Mouse (Mus musculus) MEL (cell line): ENCODE data around the gene Lrrc73. TPM values are rescaled to one million over a fixed set of nuclear protein-coding genes. Genes with fewer than 3 reads are reported as not detected.

Experiments used
- DNase-seq: peaks from one replicate; pipeline ENCODE4 v3.0.0; 2011; ENCODE audit warnings: low read depth, low spot score
- H3K27ac ChIP-seq: 2 replicates; pipeline ENCODE4 v1.5.1; 2012; ENCODE audit warnings: low read depth, mild to moderate bottlenecking, control low read depth, low read length, moderate library complexity; ENCODE audit not compliant: control insufficient read depth
- H3K27me3 ChIP-seq, 2 experiments: fragments of 150-350 bp in 1 of 2; sonication (generic) in 1 of 2; 2 replicates each; pipeline ENCODE4 v1.6.1; 2012; ENCODE audit warnings: low read length in 2 of 2, mild to moderate bottlenecking in 2 of 2, improper control_type of control experiment in 1 of 2, moderate library complexity in 1 of 2; ENCODE audit not compliant: insufficient read depth in 2 of 2, control insufficient read depth in 1 of 2
- H3K36me3 ChIP-seq, 2 experiments: 2 replicates each; pipeline ENCODE4 v1.6.1; 2012 to 2014; ENCODE audit warnings: low read length in 2 of 2, improper control_type of control experiment in 1 of 2, inconsistent platforms in 1 of 2, mild to moderate bottlenecking in 1 of 2; ENCODE audit not compliant: insufficient read depth in 2 of 2, control insufficient read depth in 1 of 2
- H3K4me1 ChIP-seq, 2 experiments: fragments of 150-350 bp in 1 of 2; sonication (generic) in 1 of 2; 2 replicates each; pipeline ENCODE4 v1.6.1; 2012; ENCODE audit warnings: low read length in 2 of 2, improper control_type of control experiment in 1 of 2, mild to moderate bottlenecking in 1 of 2; ENCODE audit not compliant: insufficient read depth in 2 of 2, control insufficient read depth in 1 of 2
- H3K4me3 ChIP-seq, 2 experiments: fragments of 150-350 bp in 1 of 2; sonication (generic) in 1 of 2; 2 replicates each; pipeline ENCODE4 v1.5.1; 2012; ENCODE audit warnings: low read depth in 2 of 2, low read length in 2 of 2, mild to moderate bottlenecking in 2 of 2, moderate library complexity in 2 of 2, control low read depth in 1 of 2, improper control_type of control experiment in 1 of 2; ENCODE audit not compliant: control insufficient read depth in 1 of 2, insufficient read depth in 1 of 2
- H3K79me2 ChIP-seq: 2 replicates; pipeline ENCODE4 v1.6.1; 2012; ENCODE audit warnings: mild to moderate bottlenecking, low read length, moderate library complexity; ENCODE audit not compliant: control insufficient read depth, poor library complexity, insufficient read depth
- H3K9ac ChIP-seq: 2 replicates; pipeline ENCODE4 v1.6.1; 2012; ENCODE audit warnings: low read depth, mild to moderate bottlenecking, control low read depth, low read length, moderate library complexity; ENCODE audit not compliant: control insufficient read depth, poor library complexity, severe bottlenecking
- H3K9me3 ChIP-seq: fragments of 150-350 bp; sonication (generic); replicated peaks from 2 replicates; pipeline ENCODE4 v1.6.1; 2012; ENCODE audit warnings: mild to moderate bottlenecking, low read length, improper control_type of control experiment, moderate library complexity; ENCODE audit not compliant: insufficient read depth
- BHLHE40 ChIP-seq: IDR thresholded peaks from 2 replicates; pipeline ENCODE4 v1.6.1; 2012; ENCODE audit warnings: low read depth, mild to moderate bottlenecking, inconsistent platforms, low read length, improper control_type of control experiment, borderline replicate concordance
- CHD1 ChIP-seq: IDR thresholded peaks from 2 replicates; pipeline ENCODE4 v1.6.1; 2012; ENCODE audit warnings: low read depth, mild to moderate bottlenecking, inconsistent platforms, low read length, improper control_type of control experiment
- CTCF ChIP-seq, 3 experiments: IDR thresholded peaks in 2 of 3; conservative IDR thresholded peaks in 1 of 3; 2 replicates each; pipeline ENCODE4 v1.5.1; 2011 to 2012; ENCODE audit warnings: low read length in 3 of 3, low read depth in 2 of 3, mild to moderate bottlenecking in 2 of 3, improper control_type of control experiment in 1 of 3, inconsistent platforms in 1 of 3, mixed read lengths in 1 of 3, moderate library complexity in 1 of 3; ENCODE audit not compliant: control insufficient read depth in 1 of 3, insufficient read depth in 1 of 3, poor library complexity in 1 of 3, severe bottlenecking in 1 of 3
- ETS1 ChIP-seq: IDR thresholded peaks from 2 replicates; pipeline ENCODE4 v1.6.1; 2012; ENCODE audit warnings: low read depth, mild to moderate bottlenecking, inconsistent platforms, low read length, improper control_type of control experiment, moderate library complexity
- GABPA ChIP-seq: IDR thresholded peaks from 2 replicates; pipeline ENCODE4 v1.6.1; 2012; ENCODE audit warnings: low read depth, mild to moderate bottlenecking, inconsistent platforms, low read length, improper control_type of control experiment, moderate library complexity
- GATA1 ChIP-seq: IDR thresholded peaks from 2 replicates; pipeline ENCODE4 v1.6.1; 2011; ENCODE audit warnings: low read depth, low read length, improper control_type of control experiment
- HCFC1 ChIP-seq: IDR thresholded peaks from 2 replicates; pipeline ENCODE4 v1.6.1; 2012; ENCODE audit warnings: low read depth, mild to moderate bottlenecking, inconsistent platforms, low read length, improper control_type of control experiment, moderate library complexity
- KAT2A ChIP-seq: conservative IDR thresholded peaks from 2 replicates; pipeline ENCODE4 v1.6.1; 2012; ENCODE audit warnings: low read depth, low read length, improper control_type of control experiment, inconsistent platforms
- MAFK ChIP-seq: IDR thresholded peaks from 2 replicates; pipeline ENCODE4 v1.6.1; 2011; ENCODE audit warnings: low read depth, mild to moderate bottlenecking, low read length, improper control_type of control experiment, borderline replicate concordance
- MAZ ChIP-seq: IDR thresholded peaks from 2 replicates; pipeline ENCODE4 v1.6.1; 2012; ENCODE audit warnings: low read depth, mild to moderate bottlenecking, inconsistent platforms, low read length, improper control_type of control experiment
- MEF2A ChIP-seq: IDR thresholded peaks from 2 replicates; pipeline ENCODE4 v1.6.1; 2014; ENCODE audit warnings: low read depth, mild to moderate bottlenecking, inconsistent platforms, low read length, improper control_type of control experiment; ENCODE audit not compliant: poor library complexity, insufficient replicate concordance, severe bottlenecking; ENCODE audit errors: extremely low read depth
- MXI1 ChIP-seq: IDR thresholded peaks from 2 replicates; pipeline ENCODE4 v1.6.1; 2011; ENCODE audit warnings: mild to moderate bottlenecking, low read depth, low read length, improper control_type of control experiment
- MYC ChIP-seq: IDR thresholded peaks from 2 replicates; pipeline ENCODE4 v1.6.1; 2011; ENCODE audit warnings: low read depth, mild to moderate bottlenecking, low read length, improper control_type of control experiment, moderate library complexity
- NELFE ChIP-seq: IDR thresholded peaks from 2 replicates; pipeline ENCODE4 v1.6.1; 2011; ENCODE audit warnings: low read depth, low read length, improper control_type of control experiment
- RCOR1 ChIP-seq: IDR thresholded peaks from 2 replicates; pipeline ENCODE4 v1.6.1; 2012; ENCODE audit warnings: low read depth, mild to moderate bottlenecking, inconsistent platforms, low read length, improper control_type of control experiment
- SIN3A ChIP-seq: IDR thresholded peaks from 2 replicates; pipeline ENCODE4 v1.6.1; 2012; ENCODE audit warnings: low read length, improper control_type of control experiment, inconsistent platforms
- SMC3 ChIP-seq: IDR thresholded peaks from 2 replicates; pipeline ENCODE4 v1.6.1; 2011; ENCODE audit warnings: low read depth, low read length, improper control_type of control experiment
- TAL1 ChIP-seq: IDR thresholded peaks from 2 replicates; pipeline ENCODE4 v1.6.1; 2012; ENCODE audit warnings: mild to moderate bottlenecking, inconsistent platforms, low read length, moderate library complexity, mixed read lengths
- TBP ChIP-seq: IDR thresholded peaks from 2 replicates; pipeline ENCODE4 v1.8.0; 2011; ENCODE audit warnings: low read depth, low read length, improper control_type of control experiment
- TCF12 ChIP-seq: IDR thresholded peaks from 2 replicates; pipeline ENCODE4 v1.6.1; 2014; ENCODE audit warnings: low read depth, mild to moderate bottlenecking, inconsistent platforms, low read length, improper control_type of control experiment, moderate library complexity
- USF1 ChIP-seq: IDR thresholded peaks from 2 replicates; pipeline ENCODE4 v1.6.1; 2014; ENCODE audit warnings: low read depth, mild to moderate bottlenecking, inconsistent platforms, low read length, improper control_type of control experiment, moderate library complexity
- ZC3H11A ChIP-seq: IDR thresholded peaks from 2 replicates; pipeline ENCODE4 v1.6.1; 2012; ENCODE audit warnings: low read depth, mild to moderate bottlenecking, inconsistent platforms, low read length, improper control_type of control experiment
- polyA plus RNA-seq, 2 experiments: library from polyadenylated mRNA; stranded (reverse) in 1 of 2; unstranded in 1 of 2; fragments of >175 nt in 1 of 2; fragments of >200 nt in 1 of 2; gene quantifications; 2 replicates each; pipeline versions ENCODE4 v1.2.1 to v1.2.4; 2012; ENCODE audit warnings: low replicate concordance in 2 of 2, low read depth in 1 of 2; ENCODE audit not compliant: insufficient read length in 2 of 2, insufficient read depth in 1 of 2, missing spikeins in 1 of 2
- total RNA-seq: library from RNA; depleted of rRNA; stranded (reverse); fragments of 300-350 nt; gene quantifications from 2 replicates; pipeline ENCODE4 v1.2.3, GENCODE M21; 2012

Lrrc73 gene
- total and polyA plus RNA-seq, 3 experiments, result 1.2 to 3.5 TPM; not detected in 1

DNA sequence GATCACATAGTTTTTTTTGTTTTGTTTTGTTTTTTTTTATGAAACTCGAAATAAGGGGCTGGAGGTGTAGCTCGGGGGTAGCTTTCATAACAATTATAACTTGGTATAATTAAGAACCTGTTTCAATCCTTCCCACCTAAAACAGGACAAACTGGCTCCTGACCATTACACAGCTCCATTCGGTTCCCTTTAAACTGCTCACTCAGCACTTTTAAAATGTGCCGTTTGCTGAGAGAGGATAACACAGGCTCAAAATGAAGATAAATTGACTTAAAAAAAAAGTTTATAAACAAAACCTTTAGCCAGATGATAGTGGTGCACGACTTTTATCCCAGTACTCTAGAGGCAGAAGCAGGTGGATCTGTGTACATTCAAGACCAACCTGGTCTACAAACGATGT is 32.1 kb downstream of the Lrrc73 start:
- H3K36me3 ChIP-seq, result peaks cover 2 to 13% of the 10 kb centered on the region in 2 experiments; a peak in 3 of 4 replicates
- H3K4me3 ChIP-seq, result no peak overlapping the region
- H3K9me3 ChIP-seq, result no peaks in the 10 kb centered on the region
- 0 out of 4 replicates have a peak, but pooled peaks cover 0 to 2% of the 10 kb centered on the region in 2 experiments for H3K27me3 ChIP-seq
- no peak overlapping the region for H3K9ac ChIP-seq
- H3K27ac ChIP-seq, result no peak overlapping the region
- H3K79me2 ChIP-seq, result peaks cover 19% of the 10 kb centered on the region
- TF ChIP-seq CTCF (IDR thresholded peaks at IDR 0.05 in 2 of 3, conservative IDR thresholded peaks at IDR 0.05 in 1 of 3; ENCODE audit: control insufficient read depth in 1 of 3, insufficient read depth in 1 of 3, low read depth in 2 of 3, low read length in 3 of 3, poor library complexity in 1 of 3, severe bottlenecking in 1 of 3) (no peak), MYC (no peak), MAFK (peak; percentile 94)
- DNase-seq, result no peak
- peaks cover 0 to 18% of the 10 kb centered on the region in 2 experiments; a peak in 3 of 4 replicates for H3K4me1 ChIP-seq

DNA sequence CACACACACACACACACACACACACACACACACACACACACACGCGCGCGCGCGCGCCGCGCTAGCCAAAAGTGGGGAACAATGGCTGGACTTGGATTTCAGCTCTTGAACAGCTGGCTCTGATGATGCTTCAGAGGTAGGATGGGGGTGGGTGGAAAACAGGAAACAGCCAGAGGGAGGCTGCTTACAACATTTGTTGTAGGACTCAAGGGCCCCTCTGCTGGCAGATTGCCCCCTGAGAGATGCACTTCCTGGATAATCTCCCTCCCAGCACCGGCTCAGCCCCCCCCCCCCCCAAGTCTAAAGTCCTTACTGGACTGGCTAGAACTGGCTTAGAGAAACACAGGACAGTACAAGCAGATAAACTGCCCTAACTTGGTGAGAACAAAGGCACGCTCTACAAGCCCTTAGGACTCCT is 34.4 kb downstream of the Lrrc73 start:
- Histone ChIP-seq H3K27me3 (peaks cover 3 to 17% of the 10 kb centered on the region in 2 experiments), H3K36me3 (peaks cover 0 to 4% of the 10 kb centered on the region in 2 experiments; a peak in 1 of 4 replicates), H3K79me2 (peaks cover under 1% of the 10 kb centered on the region; the same call in 1 of the 2 replicates), H3K27ac (no peak overlapping the region), H3K4me1 (peaks cover 0 to 9% of the 10 kb centered on the region in 2 experiments; a peak in 2 of 4 replicates), H3K9ac (no peak overlapping the region), H3K9me3 (no peaks in the 10 kb centered on the region), H3K4me3 (no peak overlapping the region)
- TF ChIP-seq MYC (no peak), TCF12 (no peak), NELFE (no peak), BHLHE40 (no peak), CHD1 (no peak), GABPA (no peak), SIN3A (no peak), GATA1 (no peak), USF1 (no peak), ETS1 (no peak), RCOR1 (no peak), KAT2A (no peak), MEF2A (no peak), ZC3H11A (no peak), MAZ (no peak), SMC3 (no peak), HCFC1 (no peak), TBP (no peak), MXI1 (no peak), TAL1 (no peak)
- peak; percentile 35 for DNase-seq
